Comparison of ENCODE assay signal across 42 mouse cellular contexts in the genomic region with DNA sequence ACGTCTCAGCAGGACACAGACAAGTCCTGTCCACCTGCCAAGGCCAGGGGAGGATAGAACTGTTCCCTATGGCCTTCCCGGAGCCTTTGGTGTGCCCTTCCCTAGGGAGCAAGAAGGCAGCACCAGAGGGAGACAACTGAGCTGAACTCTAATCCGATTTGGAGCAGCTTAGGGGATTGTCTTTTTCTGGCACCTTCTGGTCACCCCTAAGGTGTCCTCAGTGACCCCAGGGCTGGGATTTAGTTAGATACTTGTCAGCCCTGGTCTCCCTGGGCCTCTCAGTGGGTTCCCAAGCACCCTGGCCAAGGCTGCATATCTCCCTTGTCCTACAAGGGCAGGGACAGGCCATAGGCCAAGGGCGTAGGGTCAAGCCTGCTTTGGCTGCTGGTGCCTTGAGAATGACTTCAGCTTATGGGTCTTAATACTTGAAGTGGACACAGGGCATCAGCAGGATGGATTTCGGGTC. TPM values are rescaled to one million over a fixed set of nuclear protein-coding genes. Genes with fewer than 3 reads are reported as not detected.
"Had no signal": no experiment of that assay in that cellular context is flagged by ENCODE, and none has a peak within 500 bp of the region (broad histone marks: within the 10 kb centered on the region; RNA-seq: fewer than 3 reads in every experiment).

A gene (plus strand): TSS at position 416 of the 466 bp plus-strand sequence.

- H3K36me3 ChIP-seq: limb, embryonic 10.5 days; limb, embryonic 12.5 days; limb, embryonic 13.5 days; limb, embryonic 15.5 days; liver, embryonic 12.5 days; liver, embryonic 13.5 days; liver, embryonic 15.5 days; lung, embryonic 15.5 days; midbrain, embryonic 10.5 days; midbrain, embryonic 12.5 days; midbrain, embryonic 13.5 days; midbrain, embryonic 15.5 days had no signal

- H3K4me2 ChIP-seq: limb, embryonic 12.5 days; limb, embryonic 13.5 days; limb, embryonic 15.5 days; liver, embryonic 11.5 days; liver, embryonic 12.5 days; liver, embryonic 13.5 days; liver, embryonic 15.5 days; lung, embryonic 14.5 days; lung, embryonic 15.5 days; midbrain, embryonic 12.5 days; midbrain, embryonic 13.5 days; midbrain, embryonic 15.5 days had no signal

- H3K27me3 ChIP-seq: limb, embryonic 12.5 days; limb, embryonic 13.5 days; limb, embryonic 15.5 days; liver, embryonic 12.5 days; liver, embryonic 15.5 days; lung, embryonic 15.5 days; midbrain, embryonic 12.5 days; midbrain, embryonic 13.5 days; midbrain, embryonic 15.5 days had no signal

- H3K27ac ChIP-seq: left cerebral cortex, adult 2 months; limb, embryonic 10.5 days; limb, embryonic 12.5 days; limb, embryonic 13.5 days; limb, embryonic 15.5 days; liver, embryonic 12.5 days; liver, embryonic 13.5 days; liver, embryonic 14.5 days; liver, embryonic 15.5 days; lung, embryonic 15.5 days; macrophage; midbrain, embryonic 10.5 days; midbrain, embryonic 12.5 days; midbrain, embryonic 13.5 days; midbrain, embryonic 15.5 days had no signal

- H3K4me1 ChIP-seq: limb, embryonic 10.5 days; limb, embryonic 12.5 days; limb, embryonic 13.5 days; limb, embryonic 15.5 days; liver, embryonic 12.5 days; liver, embryonic 15.5 days; lung, embryonic 15.5 days; midbrain, embryonic 10.5 days; midbrain, embryonic 12.5 days; midbrain, embryonic 13.5 days; midbrain, embryonic 15.5 days had no signal

- DNase-seq: layer of hippocampus, postnatal 36 days; liver; liver, embryonic 13.5 days; liver, postnatal 0 days; lung, adult 18-20 months; lung, embryonic 14.5 days; lung, postnatal 10 days; lung, postnatal 14 days; lung, postnatal 36 days; lung, postnatal 4 days; midbrain, embryonic 14.5 days had no signal

- H3K9me3 ChIP-seq: limb, embryonic 10.5 days; limb, embryonic 12.5 days; limb, embryonic 13.5 days; limb, embryonic 15.5 days; liver, embryonic 12.5 days; liver, embryonic 13.5 days; liver, embryonic 15.5 days; lung, embryonic 15.5 days; megakaryocyte, embryonic 14.5 days; midbrain, embryonic 10.5 days; midbrain, embryonic 12.5 days; midbrain, embryonic 13.5 days; midbrain, embryonic 15.5 days had no signal

- H3K4me3 ChIP-seq: left cerebral cortex, adult 2 months; limb, embryonic 10.5 days; limb, embryonic 12.5 days; limb, embryonic 13.5 days; limb, embryonic 15.5 days; liver, embryonic 12.5 days; liver, embryonic 13.5 days; liver, embryonic 15.5 days; lung, embryonic 15.5 days; megakaryocyte, embryonic 14.5 days; midbrain, embryonic 10.5 days; midbrain, embryonic 12.5 days; midbrain, embryonic 13.5 days; midbrain, embryonic 15.5 days; myocyte had no signal

- H3K9ac ChIP-seq: limb, embryonic 12.5 days; limb, embryonic 13.5 days; limb, embryonic 15.5 days; liver, embryonic 12.5 days; liver, embryonic 13.5 days; liver, embryonic 14.5 days; liver, embryonic 15.5 days; liver, postnatal 0 days; lung, embryonic 14.5 days; lung, embryonic 15.5 days; midbrain, embryonic 12.5 days; midbrain, embryonic 13.5 days; midbrain, embryonic 15.5 days had no signal

- ATAC-seq: liver, embryonic 12.5 days; liver, postnatal 0 days; lung, postnatal 0 days; midbrain, embryonic 13.5 days; midbrain, embryonic 15.5 days; midbrain, embryonic 16.5 days had no signal

RNA-seq across cellular contexts. Expression of the gene that starts here (rescaled TPM):
- total RNA-seq: layer of hippocampus, postnatal 36 days; left cerebral cortex, adult 18-20 months; left cerebral cortex, adult 2 months; left cerebral cortex, postnatal 14 days; left cerebral cortex, postnatal 25 days; left cerebral cortex, postnatal 36 days; liver, adult 2 months; megakaryocyte progenitor cell, adult 5-6 weeks; megakaryocyte-erythroid progenitor cell, adult 5-6 weeks; monocyte, adult 5-6 weeks had no signal
- polyA plus RNA-seq: limb, embryonic 11.5 days; limb, embryonic 15.5 days; liver, adult 2 months; liver, embryonic 12.5 days; liver, embryonic 13.5 days; liver, embryonic 15.5 days; liver, embryonic 16.5 days; liver, postnatal 0 days; lung, embryonic 14.5 days; lung, embryonic 15.5 days; lung, embryonic 16.5 days; lung, postnatal 0 days; macrophage; midbrain, embryonic 10.5 days; midbrain, embryonic 14.5 days; midbrain, embryonic 16.5 days; midbrain, postnatal 0 days had no signal
